Comparison of ENCODE assay signal across 8 mouse cellular contexts in genomic region chr11:21433726-21434125, GRCm38 (mm10).
A peak's percentile ranks its signal among the peaks of the same experiment; 100 is the strongest.
DNase-seq lines count a peak whose midpoint lies in the region; ATAC-seq and TF ChIP-seq lines count a peak whose summit lies in the region.

No protein-coding gene starts in this region.

- H3K9me3 ChIP-seq in forebrain, embryonic 14.5 days (replicated peaks; ENCODE audit: control insufficient read depth, low read length) = no peaks in the 10 kb centered on the region
- no peaks in the 10 kb centered on the region for H3K9me3 ChIP-seq in forebrain, embryonic 11.5 days (ENCODE audit: control insufficient read depth, low read length)
- H3K9me3 ChIP-seq in midbrain, embryonic 14.5 days (ENCODE audit: control insufficient read depth, low read length) = no peaks in the 10 kb centered on the region
- no peaks in the 10 kb centered on the region for H3K9me3 ChIP-seq in midbrain, embryonic 13.5 days

- H3K4me3 ChIP-seq in forebrain, embryonic 14.5 days (ENCODE audit: low read depth, low read length) = no peak overlapping the region
- no peak overlapping the region for H3K4me3 ChIP-seq in forebrain, embryonic 11.5 days (ENCODE audit: low read depth, low read length)
- H3K4me3 ChIP-seq in midbrain, embryonic 14.5 days (replicated peaks; ENCODE audit: low read depth, low read length) = no peak overlapping the region
- no peak overlapping the region for H3K4me3 ChIP-seq in midbrain, embryonic 13.5 days (replicated peaks)
- H3K4me3 ChIP-seq in embryonic fibroblast, embryonic 13.5 days (ENCODE audit: insufficient read depth, low read length) = no peak overlapping the region

- H3K27me3 ChIP-seq in forebrain, embryonic 14.5 days (replicated peaks; ENCODE audit: control insufficient read depth, insufficient read depth, low read length) = no peaks in the 10 kb centered on the region
- no peaks in the 10 kb centered on the region for H3K27me3 ChIP-seq in forebrain, embryonic 11.5 days (ENCODE audit: control insufficient read depth, insufficient read depth, low read length)
- H3K27me3 ChIP-seq in midbrain, embryonic 14.5 days (ENCODE audit: control insufficient read depth, insufficient read depth, low read length) = no peaks in the 10 kb centered on the region
- H3K27me3 ChIP-seq in midbrain, embryonic 13.5 days = no peaks in the 10 kb centered on the region

- TF ChIP-seq CTCF in embryonic fibroblast, embryonic 13.5 days (IDR thresholded peaks at IDR 0.05; ENCODE audit: borderline replicate concordance, insufficient read depth, low read length) = peak; percentile 38; the same call in 1 of the 2 replicates

- H3K9ac ChIP-seq in forebrain, embryonic 14.5 days (ENCODE audit: low read length) = no peak overlapping the region
- no peak overlapping the region for H3K9ac ChIP-seq in forebrain, embryonic 11.5 days (ENCODE audit: low read length)
- no peak overlapping the region for H3K9ac ChIP-seq in midbrain, embryonic 14.5 days (replicated peaks; ENCODE audit: low read length)
- H3K9ac ChIP-seq in midbrain, embryonic 13.5 days (replicated peaks) = no peak overlapping the region

- H3K4me2 ChIP-seq in forebrain, embryonic 14.5 days (ENCODE audit: low read length) = no peak overlapping the region
- H3K4me2 ChIP-seq in forebrain, embryonic 11.5 days (ENCODE audit: low read depth, low read length, severe bottlenecking) = no peak overlapping the region
- no peak overlapping the region for H3K4me2 ChIP-seq in midbrain, embryonic 14.5 days (ENCODE audit: low read length)
- no peak overlapping the region for H3K4me2 ChIP-seq in midbrain, embryonic 13.5 days (replicated peaks)

- peak; percentile 19 for DNase-seq in forebrain, embryonic 14.5 days (ENCODE audit: low spot score)
- no peak for DNase-seq in forebrain, embryonic 11.5 days (ENCODE audit: low spot score)
- peak; percentile 47 for DNase-seq in midbrain, embryonic 14.5 days
- DNase-seq in retina, embryonic 14.5 days (ENCODE audit: low spot score) = peak; percentile 13
- no peak for DNase-seq in adrenal gland, adult 2 months

- H3K36me3 ChIP-seq in forebrain, embryonic 14.5 days (ENCODE audit: control insufficient read depth, insufficient read depth, low read length) = no peaks in the 10 kb centered on the region
- no peaks in the 10 kb centered on the region for H3K36me3 ChIP-seq in forebrain, embryonic 11.5 days (ENCODE audit: control insufficient read depth, insufficient read depth, low read length)
- no peaks in the 10 kb centered on the region for H3K36me3 ChIP-seq in midbrain, embryonic 14.5 days (ENCODE audit: control insufficient read depth, insufficient read depth, low read length)
- no peaks in the 10 kb centered on the region for H3K36me3 ChIP-seq in midbrain, embryonic 13.5 days

- WGBS in forebrain, embryonic 14.5 days = 47% methylated on average over 2 of the region's 2 CpGs
- 41% methylated on average over 2 of the region's 2 CpGs for WGBS in forebrain, embryonic 11.5 days
- WGBS in midbrain, embryonic 14.5 days = 50% methylated on average over 2 of the region's 2 CpGs
- WGBS in midbrain, embryonic 13.5 days = 48% methylated on average over 2 of the region's 2 CpGs

- no peaks in the 10 kb centered on the region for H3K4me1 ChIP-seq in forebrain, embryonic 14.5 days (ENCODE audit: control insufficient read depth, insufficient read depth, low read length)
- no peaks in the 10 kb centered on the region for H3K4me1 ChIP-seq in forebrain, embryonic 11.5 days (replicated peaks; ENCODE audit: control insufficient read depth, insufficient read depth, low read length)
- H3K4me1 ChIP-seq in midbrain, embryonic 14.5 days (ENCODE audit: control insufficient read depth, insufficient read depth, low read length) = no peaks in the 10 kb centered on the region
- H3K4me1 ChIP-seq in midbrain, embryonic 13.5 days (replicated peaks) = no peaks in the 10 kb centered on the region
- no peaks in the 10 kb centered on the region for H3K4me1 ChIP-seq in embryonic fibroblast, embryonic 13.5 days (ENCODE audit: control insufficient read depth, insufficient read depth, low read length)

- no peak for ATAC-seq in forebrain, embryonic 14.5 days
- no peak for ATAC-seq in forebrain, embryonic 11.5 days (replicated peaks; ENCODE audit: low FRiP score)
- ATAC-seq in midbrain, embryonic 14.5 days (ENCODE audit: low FRiP score, low TSS enrichment) = no peak
- no peak for ATAC-seq in midbrain, embryonic 13.5 days
- ATAC-seq in megakaryocyte, adult 5-6 weeks (ENCODE audit: poor library complexity, severe bottlenecking) = no peak

- H3K27ac ChIP-seq in forebrain, embryonic 14.5 days (ENCODE audit: low read depth, low read length) = no peak overlapping the region
- H3K27ac ChIP-seq in forebrain, embryonic 11.5 days (ENCODE audit: low read depth, low read length) = no peak overlapping the region
- H3K27ac ChIP-seq in midbrain, embryonic 14.5 days (replicated peaks; ENCODE audit: low read depth, low read length) = no peak overlapping the region
- no peak overlapping the region for H3K27ac ChIP-seq in midbrain, embryonic 13.5 days
- H3K27ac ChIP-seq in embryonic fibroblast, embryonic 13.5 days (ENCODE audit: insufficient read depth, low read length) = no peak overlapping the region

- no peak for TF ChIP-seq POLR2A in embryonic fibroblast, embryonic 13.5 days (IDR thresholded peaks at IDR 0.05; ENCODE audit: low read depth, low read length)

Comparison
In these comparisons a context has a peak if more than half of its experiments do, and no peak if none do; other contexts are left out.
1. DNase-seq: peak in forebrain, embryonic 14.5 days (single experiment), midbrain, embryonic 14.5 days (single experiment) and retina, embryonic 14.5 days (single experiment); none in forebrain, embryonic 11.5 days (single experiment) and adrenal gland, adult 2 months (single experiment).